Mouse (Mus musculus) olfactory bulb, adult 2 months (tissue): Measurements from ENCODE around the gene Snx25.
"Not testable (repeated sequence)": the region's sequence is repeated elsewhere in the genome, so short reads cannot be mapped to it uniquely, and the experiment has no call there.

ENCODE experiments used
- CTCF ChIP-seq: fragments of 200-500 bp; IDR thresholded peaks from 2 replicates; pipeline ENCODE4 v1.5.1; 2012; ENCODE audit warnings: low read depth, mild to moderate bottlenecking, low read length, moderate library complexity; ENCODE audit not compliant: insufficient read depth
- POLR2A ChIP-seq: fragments of 200-500 bp; IDR thresholded peaks from 2 replicates; pipeline ENCODE4 v1.6.1; 2012; ENCODE audit warnings: mild to moderate bottlenecking, low read depth, low read length, moderate library complexity; ENCODE audit not compliant: insufficient read depth

- TF ChIP-seq CTCF, POLR2A: not testable (repeated sequence)
Observed at GRCm38 (mm10) chr8:46135546-46135945, 16.4 kb downstream of the Snx25 start.
